Mouse (Mus musculus) liver, postnatal 0 days (tissue): ENCODE measurements around the gene Fxyd2. TPM values are rescaled to one million over a fixed set of nuclear protein-coding genes. Genes with fewer than 3 reads are reported as not detected.
A peak's percentile ranks its signal among the peaks of the same experiment; 100 is the strongest.

Experiments
- ATAC-seq: fragments of 200-750 bp; cut with Nextera tagmentation; 2 replicates; pipeline ENCODE4 v1.8.0; 2017; ENCODE audit warnings: mild to moderate bottlenecking, moderate library complexity
- DNase-seq: peaks from one replicate; pipeline ENCODE4 v3.0.0-alpha.2; 2016
- H3K27ac ChIP-seq: fragments of 300-500 bp; sonication (generic); 2 replicates; pipeline ENCODE4 v1.5.1; 2014; ENCODE audit warnings: antibody characterized with exemption, moderate library complexity, mild to moderate bottlenecking, low read depth
- H3K27me3 ChIP-seq: fragments of 300-500 bp; sonication (generic); 2 replicates; pipeline ENCODE4 v1.6.1; 2014; ENCODE audit warnings: low read length, control low read depth, mixed read lengths; ENCODE audit not compliant: insufficient read depth
- H3K36me3 ChIP-seq: fragments of 300-500 bp; sonication (generic); replicated peaks from 2 replicates; pipeline ENCODE4 v1.6.1; 2014; ENCODE audit warnings: mild to moderate bottlenecking, control low read depth, low read length, moderate library complexity, mixed read lengths; ENCODE audit not compliant: insufficient read depth
- H3K4me1 ChIP-seq: fragments of 300-500 bp; sonication (generic); 2 replicates; pipeline ENCODE4 v1.6.1; 2014; ENCODE audit warnings: antibody characterized with exemption, mild to moderate bottlenecking, control low read depth; ENCODE audit not compliant: insufficient read depth
- H3K4me2 ChIP-seq: fragments of 300-500 bp; sonication (generic); 2 replicates; pipeline ENCODE4 v1.6.1; 2014; ENCODE audit warnings: low read depth, mild to moderate bottlenecking, low read length, moderate library complexity, mixed read lengths
- H3K4me3 ChIP-seq: fragments of 300-500 bp; sonication (generic); 2 replicates; pipeline ENCODE4 v1.5.1; 2014; ENCODE audit warnings: low read depth, low read length
- H3K9ac ChIP-seq: fragments of 300-500 bp; sonication (generic); replicated peaks from 2 replicates; pipeline ENCODE4 v1.6.1; 2014; ENCODE audit warnings: mild to moderate bottlenecking, moderate library complexity
- H3K9me3 ChIP-seq: fragments of 300-500 bp; sonication (generic); 2 replicates; pipeline ENCODE4 v1.6.1; 2016; ENCODE audit warnings: mild to moderate bottlenecking, control low read depth, low read length, mixed read lengths
- CTCF ChIP-seq: sonication (generic); IDR thresholded peaks from 2 replicates; pipeline ENCODE4 v1.5.1; 2016; ENCODE audit warnings: antibody characterized with exemption, low read depth
- EP300 ChIP-seq: IDR thresholded peaks from 2 replicates; pipeline ENCODE4 v1.6.1; 2016; ENCODE audit warnings: antibody characterized with exemption, low read depth, mild to moderate bottlenecking
- WGBS: fragments of 180-500 bp; shearing (Covaris S2); extraction: QIAGEN DNeasy Blood & Tissue Kit; methylation state at CpG from one replicate; pipeline ENCODE4 v1.1.7; 2014; ENCODE audit not compliant: insufficient replicate concordance; 5-methylcytosine and 5-hydroxymethylcytosine counted together
- polyA plus RNA-seq: library from polyadenylated mRNA; unstranded; fragments of >200 nt; fragmentation: Nextera tagmentation; extraction: Ambion mirVana; gene quantifications from 2 replicates; pipeline ENCODE4 v1.2.1, GENCODE M21; 2015

The Fxyd2 gene
- polyA plus RNA-seq, 1 experiment from 2014 or later = 1.3 TPM

- Histone ChIP-seq H3K36me3 (no peaks in the 10 kb centered on the region), H3K9me3 (no peaks in the 10 kb centered on the region), H3K27ac (no peak overlapping the region), H3K27me3 (0 out of 2 replicates have a peak, but pooled peaks cover 2% of the 10 kb centered on the region), H3K4me3 (no peak overlapping the region), H3K9ac (no peak overlapping the region), H3K4me2 (no peak overlapping the region), H3K4me1 (peaks cover 4% of the 10 kb centered on the region)
- DNase-seq (peak; percentile 58), ATAC-seq (no peak)
- TF ChIP-seq CTCF = peak; percentile 68
- no peak for TF ChIP-seq EP300
- 58% methylated on average over 5 of the region's 5 CpGs for WGBS
Measured at GRCm38 (mm10) chr9:45413478-45414140, 14.1 kb downstream of the Fxyd2 start.

GRCm38 (mm10) chr9:45415912-45416311 lies 16.4 kb downstream of the Fxyd2 start:
- H3K4me1 ChIP-seq = peaks cover 4% of the 10 kb centered on the region
- no peak for DNase-seq

GRCm38 (mm10) chr9:45417245-45417644 lies 17.8 kb downstream of the Fxyd2 start:
- no peaks in the 10 kb centered on the region for H3K36me3 ChIP-seq
- H3K27ac ChIP-seq = no peak overlapping the region
- DNase-seq (peak; percentile 66), ATAC-seq (peak; percentile 58; the same call in 1 of the 2 replicates)
- 11% methylated on average over 8 of the region's 8 CpGs for WGBS
- H3K9me3 ChIP-seq = no peaks in the 10 kb centered on the region
- H3K9ac ChIP-seq = peak overlapping the region; percentile 45; the same call in 1 of the 2 replicates
- peak overlapping the region; percentile 29; the same call in 1 of the 2 replicates for H3K4me3 ChIP-seq
- no peaks in the 10 kb centered on the region for H3K4me1 ChIP-seq
- peak; percentile 85 for TF ChIP-seq CTCF
- no peak for TF ChIP-seq EP300
- no peaks in the 10 kb centered on the region for H3K27me3 ChIP-seq
- peak overlapping the region; percentile 60 for H3K4me2 ChIP-seq

More at GRCm38 (mm10) chr9:45415912-45416311, 16.4 kb downstream of the Fxyd2 start:
- Histone ChIP-seq H3K4me3 (no peak overlapping the region), H3K27ac (no peak overlapping the region), H3K9ac (no peak overlapping the region), H3K36me3 (no peaks in the 10 kb centered on the region), H3K27me3 (no peaks in the 10 kb centered on the region), H3K4me2 (no peak overlapping the region), H3K9me3 (no peaks in the 10 kb centered on the region)
- peak; percentile 66 for TF ChIP-seq CTCF
- TF ChIP-seq EP300 = no peak
- ATAC-seq = no peak
- WGBS = 44% methylated on average over 4 of the region's 4 CpGs

GRCm38 (mm10) chr9:45418252-45418651 lies 18.8 kb downstream of the Fxyd2 start:
- Histone ChIP-seq H3K9ac (no peak overlapping the region), H3K27me3 (no peaks in the 10 kb centered on the region), H3K4me1 (no peaks in the 10 kb centered on the region), H3K9me3 (no peaks in the 10 kb centered on the region), H3K4me2 (no peak overlapping the region), H3K36me3 (no peaks in the 10 kb centered on the region), H3K4me3 (no peak overlapping the region), H3K27ac (no peak overlapping the region)
- no peak for TF ChIP-seq EP300
- no peak for TF ChIP-seq CTCF
- no peak for DNase-seq
- WGBS = 55% methylated on average over 8 of the region's 8 CpGs
- ATAC-seq = no peak

GRCm38 (mm10) chr9:45421209-45421608 lies 21.7 kb downstream of the Fxyd2 start:
- H3K27me3 ChIP-seq = no peaks in the 10 kb centered on the region; the same call in 1 of the 2 replicates
- DNase-seq (peak; percentile 31), ATAC-seq (no peak)
- no peaks in the 10 kb centered on the region for H3K9me3 ChIP-seq
- H3K4me3 ChIP-seq = no peak overlapping the region
- no peaks in the 10 kb centered on the region for H3K4me1 ChIP-seq
- 55% methylated on average over 8 of the region's 8 CpGs for WGBS
- no peak overlapping the region for H3K4me2 ChIP-seq
- no peak overlapping the region for H3K27ac ChIP-seq
- H3K36me3 ChIP-seq = no peaks in the 10 kb centered on the region
- no peak overlapping the region for H3K9ac ChIP-seq
- TF ChIP-seq EP300 (no peak), CTCF (peak; percentile 52)

- Histone ChIP-seq H3K4me1 (no peaks in the 10 kb centered on the region), H3K4me3 (no peak overlapping the region), H3K36me3 (no peaks in the 10 kb centered on the region), H3K27me3 (peaks cover 9% of the 10 kb centered on the region; the same call in 1 of the 2 replicates), H3K27ac (no peak overlapping the region), H3K9ac (no peak overlapping the region), H3K4me2 (no peak overlapping the region), H3K9me3 (no peaks in the 10 kb centered on the region)
- no peak for TF ChIP-seq EP300
- no peak for TF ChIP-seq CTCF
- 78% methylated on average over 7 of the region's 7 CpGs for WGBS
- no peak for DNase-seq
- ATAC-seq = no peak
Measured at GRCm38 (mm10) chr9:45422761-45423298, 23.4 kb downstream of the Fxyd2 start.
